Mouse (Mus musculus): ENCODE data around the gene Golph3l. TPM values are rescaled to one million over a fixed set of nuclear protein-coding genes. Genes with fewer than 3 reads are reported as not detected.
A peak's percentile ranks its signal among the peaks of the same experiment; 100 is the strongest.
"Not testable (repeated sequence)": the region's sequence is repeated elsewhere in the genome, so short reads cannot be mapped to it uniquely, and the experiment has no call there.

Golph3l gene
- polyA plus RNA-seq, 1 experiment = 39.0 TPM

DNA sequence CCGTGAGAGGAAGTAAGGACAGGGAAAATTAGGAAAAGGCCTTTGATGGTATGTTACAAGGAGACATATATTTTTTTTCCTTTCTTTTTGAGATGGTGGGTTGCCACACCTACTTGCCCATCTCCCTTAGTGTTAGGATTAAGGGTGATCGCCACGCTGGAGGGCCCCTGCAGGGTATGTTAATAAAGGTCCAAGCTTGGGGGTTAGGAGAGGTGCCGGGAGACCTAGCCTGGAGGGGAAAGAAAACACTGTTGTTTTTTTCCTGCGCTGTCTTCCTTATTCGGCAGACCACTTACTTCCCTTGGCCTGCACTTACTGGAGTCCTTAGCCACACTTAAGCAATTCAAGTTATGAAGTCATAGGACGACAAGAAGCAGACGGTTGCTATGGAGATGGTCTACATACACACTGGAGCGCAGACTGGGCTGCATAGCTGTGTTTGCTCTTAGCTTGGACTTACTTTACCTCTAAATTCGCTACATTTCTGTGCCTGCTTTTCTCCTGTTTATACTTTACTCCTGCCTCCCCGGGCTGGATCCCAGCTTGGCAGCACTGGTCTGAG, 64.8 kb downstream of the Golph3l start:
- peaks cover 5% of the 10 kb centered on the region for H3K4me1 ChIP-seq (ENCODE audit: control insufficient read depth, insufficient read depth, low read length)
- H3K27me3 ChIP-seq (ENCODE audit: control insufficient read depth, insufficient read depth, low read length, poor library complexity, severe bottlenecking) = no peaks in the 10 kb centered on the region
- H3K4me3 ChIP-seq (ENCODE audit: low read depth, low read length) = peak overlapping the region; percentile 36
- TF ChIP-seq POLR2A (IDR thresholded peaks at IDR 0.05; ENCODE audit: insufficient read depth, low read length) = no peak
- no peak for TF ChIP-seq CTCF (IDR thresholded peaks at IDR 0.05; ENCODE audit: low read depth, low read length)
- TF ChIP-seq EP300 (IDR thresholded peaks at IDR 0.05; ENCODE audit: insufficient read depth, low read depth, low read length) = peak; percentile 98
- H3K36me3 ChIP-seq (ENCODE audit: control insufficient read depth, insufficient read depth, low read length, poor library complexity, severe bottlenecking) = no peaks in the 10 kb centered on the region
- H3K9ac ChIP-seq (ENCODE audit: low read depth, poor library complexity, severe bottlenecking) = peak overlapping the region; percentile 50
- peak overlapping the region; percentile 99 for H3K27ac ChIP-seq (ENCODE audit: insufficient read depth, low read length)
- H3K9me3 ChIP-seq (replicated peaks; ENCODE audit: control insufficient read depth, insufficient read depth, low read length, poor library complexity, severe bottlenecking) = no peaks in the 10 kb centered on the region

DNA sequence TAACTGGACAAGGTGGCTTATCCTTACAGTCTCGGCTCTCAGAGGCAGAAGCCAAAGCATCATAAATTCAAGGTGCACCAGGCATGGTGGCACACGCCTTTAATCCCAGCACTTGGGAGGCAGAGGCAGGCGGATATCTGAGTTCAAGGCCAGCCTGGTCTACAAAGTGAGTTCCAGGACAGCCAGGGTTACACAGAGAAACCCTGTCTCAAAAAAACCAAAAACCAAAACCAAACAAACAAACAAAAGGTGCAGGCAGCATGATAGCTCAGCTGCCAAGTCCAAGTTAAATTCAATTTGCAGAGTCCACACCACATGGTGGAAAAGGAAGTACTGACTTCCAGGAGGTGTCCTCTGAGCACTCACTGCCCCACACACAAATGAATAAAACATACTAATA, 65.6 kb downstream of the Golph3l start:
- Histone ChIP-seq H3K9ac (ENCODE audit: low read depth, poor library complexity, severe bottlenecking) (peak overlapping the region; percentile 50), H3K27ac (ENCODE audit: insufficient read depth, low read length) (peak overlapping the region; percentile 99)
- H3K36me3 ChIP-seq (ENCODE audit: control insufficient read depth, insufficient read depth, low read length, poor library complexity, severe bottlenecking); H3K4me3 ChIP-seq (ENCODE audit: low read depth, low read length); H3K4me1 ChIP-seq (ENCODE audit: control insufficient read depth, insufficient read depth, low read length); H3K9me3 ChIP-seq (replicated peaks; ENCODE audit: control insufficient read depth, insufficient read depth, low read length, poor library complexity, severe bottlenecking); H3K27me3 ChIP-seq (ENCODE audit: control insufficient read depth, insufficient read depth, low read length, poor library complexity, severe bottlenecking): not testable (repeated sequence)

DNA sequence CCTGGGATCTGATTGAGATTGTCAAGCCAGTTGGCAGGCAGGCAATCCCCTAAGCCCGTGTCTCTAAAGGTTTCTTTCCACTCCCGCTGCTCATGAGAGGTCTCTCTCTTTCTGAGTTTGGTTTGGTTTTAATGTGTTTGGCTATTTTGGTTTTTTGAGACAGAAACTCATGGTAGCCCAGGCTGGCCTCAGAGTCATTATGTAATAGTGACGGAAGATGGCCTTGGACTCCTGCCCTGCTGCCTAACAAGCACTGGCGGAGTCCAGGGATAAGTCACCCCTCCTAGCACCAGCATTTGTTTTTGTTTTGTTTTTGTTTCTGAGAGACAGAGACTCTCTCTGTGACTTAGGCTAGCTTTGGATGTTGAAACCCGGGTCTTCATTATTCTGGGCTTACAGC, 66.7 kb downstream of the Golph3l start:
- no peaks in the 10 kb centered on the region for H3K27me3 ChIP-seq (ENCODE audit: control insufficient read depth, insufficient read depth, low read length, poor library complexity, severe bottlenecking)
- no peak overlapping the region for H3K4me3 ChIP-seq (ENCODE audit: low read depth, low read length)
- H3K9ac ChIP-seq (ENCODE audit: low read depth, poor library complexity, severe bottlenecking) = 0 out of 2 replicates have a peak overlapping the region, but pooled peaks have one; percentile 50
- TF ChIP-seq EP300 (IDR thresholded peaks at IDR 0.05; ENCODE audit: insufficient read depth, low read depth, low read length) (no peak), POLR2A (IDR thresholded peaks at IDR 0.05; ENCODE audit: insufficient read depth, low read length) (no peak), CTCF (IDR thresholded peaks at IDR 0.05; ENCODE audit: low read depth, low read length) (no peak)
- peaks cover 4% of the 10 kb centered on the region for H3K4me1 ChIP-seq (ENCODE audit: control insufficient read depth, insufficient read depth, low read length)
- peak overlapping the region; percentile 99 for H3K27ac ChIP-seq (ENCODE audit: insufficient read depth, low read length)
- no peaks in the 10 kb centered on the region for H3K9me3 ChIP-seq (replicated peaks; ENCODE audit: control insufficient read depth, insufficient read depth, low read length, poor library complexity, severe bottlenecking)
- H3K36me3 ChIP-seq (ENCODE audit: control insufficient read depth, insufficient read depth, low read length, poor library complexity, severe bottlenecking) = peaks cover 13% of the 10 kb centered on the region

DNA sequence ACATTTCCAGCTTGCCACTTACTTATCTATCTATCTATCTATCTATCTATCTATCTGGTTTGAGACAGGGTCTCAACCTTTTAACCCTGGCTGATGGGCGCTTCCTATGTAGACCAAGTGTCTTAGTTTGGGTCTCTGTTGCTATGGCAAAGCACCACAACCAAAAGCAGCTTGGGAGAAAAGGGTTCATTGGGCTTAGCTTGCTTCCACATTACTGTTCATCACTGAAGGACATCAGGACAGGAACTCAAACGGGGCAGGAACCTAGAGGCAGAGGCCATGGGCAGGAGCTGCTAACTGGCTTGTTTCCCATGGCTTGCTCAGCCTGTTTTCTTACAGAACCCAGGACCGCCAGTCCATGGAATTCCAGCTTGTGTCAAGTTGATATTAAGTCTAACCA, 68.4 kb downstream of the Golph3l start:
- H3K27ac ChIP-seq (ENCODE audit: insufficient read depth, low read length) = peak overlapping the region; percentile 94
- no peak for TF ChIP-seq POLR2A (IDR thresholded peaks at IDR 0.05; ENCODE audit: insufficient read depth, low read length)
- no peak for TF ChIP-seq EP300 (IDR thresholded peaks at IDR 0.05; ENCODE audit: insufficient read depth, low read depth, low read length)
- no peak for TF ChIP-seq CTCF (IDR thresholded peaks at IDR 0.05; ENCODE audit: low read depth, low read length)
- H3K9me3 ChIP-seq (replicated peaks; ENCODE audit: control insufficient read depth, insufficient read depth, low read length, poor library complexity, severe bottlenecking) = no peaks in the 10 kb centered on the region
- H3K4me1 ChIP-seq (ENCODE audit: control insufficient read depth, insufficient read depth, low read length) = peaks cover 2% of the 10 kb centered on the region
- H3K4me3 ChIP-seq (ENCODE audit: low read depth, low read length) = no peak overlapping the region
- H3K9ac ChIP-seq (ENCODE audit: low read depth, poor library complexity, severe bottlenecking) = peak overlapping the region; percentile 98
- H3K27me3 ChIP-seq (ENCODE audit: control insufficient read depth, insufficient read depth, low read length, poor library complexity, severe bottlenecking) = no peaks in the 10 kb centered on the region
- peaks cover 29% of the 10 kb centered on the region for H3K36me3 ChIP-seq (ENCODE audit: control insufficient read depth, insufficient read depth, low read length, poor library complexity, severe bottlenecking)

DNA sequence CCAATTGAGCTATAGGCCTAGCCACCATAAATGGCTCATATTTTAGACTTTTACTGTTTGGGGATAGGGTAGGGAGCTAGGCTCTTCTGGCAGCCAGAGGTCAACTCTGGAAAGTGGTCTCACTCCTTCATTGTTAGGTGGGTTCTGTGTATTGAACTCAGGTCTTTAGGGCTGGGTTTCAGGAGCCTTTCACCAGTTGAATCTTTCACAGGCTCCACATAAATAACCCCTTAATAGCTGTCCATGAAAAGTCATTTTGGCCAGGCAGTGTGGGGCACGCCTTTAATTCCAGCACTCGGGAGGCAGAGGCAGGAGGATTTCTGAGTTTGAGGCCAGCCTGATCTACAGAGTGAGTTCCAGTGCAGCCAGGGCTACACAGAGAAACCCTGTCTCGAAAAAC, 69.0 kb downstream of the Golph3l start:
- Histone ChIP-seq H3K4me3 (ENCODE audit: low read depth, low read length) (peak overlapping the region; percentile 98), H3K36me3 (ENCODE audit: control insufficient read depth, insufficient read depth, low read length, poor library complexity, severe bottlenecking) (peaks cover 35% of the 10 kb centered on the region), H3K4me1 (ENCODE audit: control insufficient read depth, insufficient read depth, low read length) (peaks cover 2% of the 10 kb centered on the region), H3K27me3 (ENCODE audit: control insufficient read depth, insufficient read depth, low read length, poor library complexity, severe bottlenecking) (no peaks in the 10 kb centered on the region), H3K9me3 (replicated peaks; ENCODE audit: control insufficient read depth, insufficient read depth, low read length, poor library complexity, severe bottlenecking) (no peaks in the 10 kb centered on the region), H3K27ac (ENCODE audit: insufficient read depth, low read length) (peak overlapping the region; percentile 94), H3K9ac (ENCODE audit: low read depth, poor library complexity, severe bottlenecking) (peak overlapping the region; percentile 98)
- TF ChIP-seq EP300 (IDR thresholded peaks at IDR 0.05; ENCODE audit: insufficient read depth, low read depth, low read length) (no peak), POLR2A (IDR thresholded peaks at IDR 0.05; ENCODE audit: insufficient read depth, low read length) (no peak), CTCF (IDR thresholded peaks at IDR 0.05; ENCODE audit: low read depth, low read length) (no peak)

DNA sequence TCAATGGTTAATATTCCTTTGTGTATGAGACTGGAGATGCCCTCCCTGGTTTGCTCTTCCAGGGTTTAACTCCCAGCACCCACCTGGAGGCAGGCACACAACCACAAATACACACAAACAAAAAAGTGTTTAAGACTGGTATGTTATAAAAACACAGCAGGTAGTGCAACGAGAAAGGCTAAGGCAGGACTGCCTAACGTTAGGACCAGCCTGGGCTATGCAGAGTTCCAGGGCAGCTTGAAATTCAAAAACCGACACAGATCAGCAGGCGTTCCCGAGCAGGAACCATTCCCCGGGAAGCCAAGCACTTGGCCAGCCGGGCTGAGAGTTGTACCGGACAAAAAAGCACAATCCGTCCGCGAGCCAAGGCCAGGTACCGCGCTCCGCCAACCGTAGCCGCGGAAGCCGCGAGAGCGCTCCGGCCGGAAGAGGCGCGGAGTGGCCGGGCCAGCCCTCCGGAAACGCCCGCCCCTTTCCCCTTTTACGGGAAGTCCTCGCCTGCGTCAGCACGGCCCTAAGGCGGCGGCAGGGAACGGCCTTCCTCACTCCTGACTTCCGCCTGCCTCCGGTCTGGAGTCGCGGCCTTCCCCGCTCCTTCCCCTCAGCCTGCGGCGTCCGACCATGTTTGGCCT, 69.6 kb downstream of the Golph3l start, which contains the start of gene Mcl1:
Gene Mcl1, plus strand, starts transcription at position 553 of the 632 bp plus-strand sequence.
- peak within 1 kb of the TSS; percentile 98 for H3K9ac ChIP-seq (ENCODE audit: low read depth, poor library complexity, severe bottlenecking)
- H3K36me3 ChIP-seq (ENCODE audit: control insufficient read depth, insufficient read depth, low read length, poor library complexity, severe bottlenecking) = peaks cover 40% of the 10 kb centered on the region
- H3K9me3 ChIP-seq (replicated peaks; ENCODE audit: control insufficient read depth, insufficient read depth, low read length, poor library complexity, severe bottlenecking) = no peaks in the 10 kb centered on the region
- H3K4me3 ChIP-seq (ENCODE audit: low read depth, low read length) = peak within 1 kb of the TSS; percentile 98
- peak; percentile 26; the same call in 1 of the 2 replicates for TF ChIP-seq EP300 (IDR thresholded peaks at IDR 0.05; ENCODE audit: insufficient read depth, low read depth, low read length)
- peak; percentile 97 for TF ChIP-seq POLR2A (IDR thresholded peaks at IDR 0.05; ENCODE audit: insufficient read depth, low read length)
- TF ChIP-seq CTCF (IDR thresholded peaks at IDR 0.05; ENCODE audit: low read depth, low read length) = no peak
- H3K27ac ChIP-seq (ENCODE audit: insufficient read depth, low read length) = peak within 1 kb of the TSS; percentile 97
- H3K4me1 ChIP-seq (ENCODE audit: control insufficient read depth, insufficient read depth, low read length) = peaks cover 2% of the 10 kb centered on the region
- H3K27me3 ChIP-seq (ENCODE audit: control insufficient read depth, insufficient read depth, low read length, poor library complexity, severe bottlenecking) = no peaks in the 10 kb centered on the region
